Mouse (Mus musculus) gonadal fat pad, adult 2 months (tissue): ENCODE data around the gene Dab2ip. TPM values are rescaled to one million over a fixed set of nuclear protein-coding genes. Genes with fewer than 3 reads are reported as not detected.

Source experiments
- DNase-seq: peaks from one replicate; pipeline ENCODE4 v3.0.0-alpha.2; 2012; ENCODE audit warnings: low read depth
- polyA plus RNA-seq: library from polyadenylated mRNA; depleted of rRNA; stranded (reverse); fragments of >200 nt; gene quantifications from 2 replicates; pipeline ENCODE4 v1.2.3, GENCODE M21; 2012

Gene Dab2ip
- polyA plus RNA-seq, 1 experiment = 50.9 TPM

DNA sequence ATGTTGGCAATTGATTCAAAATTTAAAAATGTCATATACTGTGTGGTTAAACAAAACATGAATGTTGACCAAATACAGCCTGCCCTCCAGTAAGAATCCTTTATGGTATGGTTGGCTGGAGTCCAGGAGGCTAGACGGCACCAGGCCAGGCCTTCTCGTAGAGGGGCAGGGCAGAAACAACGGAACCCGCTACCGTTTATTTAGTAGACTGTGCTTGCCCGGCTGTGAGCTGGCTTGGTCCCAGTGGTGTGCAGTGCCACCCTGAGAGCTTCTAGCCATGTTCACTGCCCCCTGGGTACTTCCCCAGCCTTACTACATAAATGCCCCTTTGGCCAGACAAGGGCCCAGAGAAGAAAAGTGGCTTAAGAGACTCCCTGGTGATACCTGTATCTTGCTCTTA, 122.8 kb downstream of the Dab2ip start:
- no peak for DNase-seq

DNA sequence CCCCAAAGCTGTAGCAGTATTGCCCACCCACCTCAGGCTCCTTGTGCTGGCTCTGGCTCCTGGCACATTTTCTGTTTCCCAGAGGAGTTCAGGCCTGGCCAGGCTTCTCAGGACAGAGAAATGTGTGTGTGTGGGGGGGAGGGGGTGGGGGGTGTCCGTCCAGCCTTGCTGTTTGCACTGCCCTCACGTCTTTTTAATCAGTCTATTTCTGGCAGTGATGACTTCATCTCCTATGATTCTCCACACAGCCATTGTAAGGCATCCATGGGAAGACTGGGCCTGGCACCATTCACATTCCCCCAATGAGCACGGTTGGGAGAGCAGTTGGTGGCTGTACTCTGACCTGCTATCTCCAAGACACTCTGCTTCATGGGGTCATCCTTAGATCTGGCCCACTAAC, 125.9 kb downstream of the Dab2ip start:
- no peak for DNase-seq

DNA sequence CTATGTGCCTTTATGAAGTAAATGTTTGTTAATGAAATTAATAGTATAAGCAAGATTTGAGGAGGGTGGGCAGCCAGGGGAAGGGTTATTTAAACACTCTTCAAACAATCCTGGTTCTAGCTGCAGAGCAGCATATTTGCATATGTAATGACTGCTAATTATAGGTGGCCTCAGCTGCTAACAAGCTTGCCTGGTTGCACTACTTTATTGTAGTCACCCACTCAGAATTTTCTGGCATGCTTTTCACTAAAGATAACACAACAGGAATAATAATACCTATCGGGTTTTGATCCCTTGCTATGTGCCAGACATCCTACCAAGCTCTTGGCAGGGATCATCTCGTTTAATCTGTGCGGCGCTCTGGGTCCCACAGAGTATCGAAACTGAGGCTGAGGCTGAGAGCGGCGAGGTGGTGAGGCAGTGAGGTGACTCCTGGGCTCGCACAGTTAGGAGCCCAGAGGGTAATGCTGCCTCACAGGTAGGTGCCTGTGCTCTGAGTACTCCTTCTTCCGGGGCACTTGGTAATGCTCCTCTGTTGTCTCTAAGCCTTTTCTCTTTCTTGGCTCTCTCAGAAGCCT, 126.8 kb downstream of the Dab2ip start:
- no peak for DNase-seq

DNA sequence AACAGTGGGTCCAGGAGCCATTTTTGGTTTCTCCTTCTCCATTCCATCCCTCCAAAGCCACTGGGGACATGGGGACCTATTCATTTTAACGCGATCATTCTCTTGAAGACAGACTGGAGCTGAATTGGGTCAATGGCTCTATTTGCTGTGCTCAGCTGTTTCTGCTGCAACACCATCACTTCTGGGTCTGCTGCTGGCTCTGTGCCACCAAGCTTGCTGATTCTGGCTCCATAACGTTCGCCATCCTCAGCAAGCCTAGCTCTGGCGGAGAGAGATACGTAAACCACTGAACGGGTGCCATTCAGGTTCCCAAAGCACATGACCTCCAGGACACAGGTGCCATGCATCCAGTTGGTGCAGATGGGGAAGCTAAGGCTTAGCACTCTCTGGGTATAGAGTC, 128.0 kb downstream of the Dab2ip start:
- no peak for DNase-seq

DNA sequence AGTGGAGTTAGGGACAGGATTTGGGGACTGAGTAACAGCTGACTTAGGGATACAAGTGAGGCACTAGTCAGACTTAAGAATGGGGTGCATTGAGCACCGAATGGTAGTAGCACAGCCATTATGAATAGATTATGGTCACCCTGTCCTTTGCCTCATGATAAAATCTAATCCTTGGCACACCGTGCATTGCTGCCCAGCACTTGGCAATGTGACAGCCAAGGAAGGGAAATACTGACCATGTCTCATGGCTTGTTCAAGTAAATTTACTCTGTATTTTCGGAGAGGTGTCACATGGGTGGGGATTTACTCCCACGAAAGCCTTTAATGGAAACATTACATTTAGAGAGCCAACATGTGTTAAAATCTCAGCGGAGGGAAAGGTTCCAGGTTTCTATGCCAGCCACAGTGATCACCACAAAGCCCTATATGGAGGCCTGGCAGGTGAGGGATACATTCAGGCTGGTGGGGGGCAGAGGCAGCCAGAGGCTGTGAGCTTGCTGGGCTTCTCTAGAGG, 129.5 kb downstream of the Dab2ip start:
- no peak for DNase-seq

DNA sequence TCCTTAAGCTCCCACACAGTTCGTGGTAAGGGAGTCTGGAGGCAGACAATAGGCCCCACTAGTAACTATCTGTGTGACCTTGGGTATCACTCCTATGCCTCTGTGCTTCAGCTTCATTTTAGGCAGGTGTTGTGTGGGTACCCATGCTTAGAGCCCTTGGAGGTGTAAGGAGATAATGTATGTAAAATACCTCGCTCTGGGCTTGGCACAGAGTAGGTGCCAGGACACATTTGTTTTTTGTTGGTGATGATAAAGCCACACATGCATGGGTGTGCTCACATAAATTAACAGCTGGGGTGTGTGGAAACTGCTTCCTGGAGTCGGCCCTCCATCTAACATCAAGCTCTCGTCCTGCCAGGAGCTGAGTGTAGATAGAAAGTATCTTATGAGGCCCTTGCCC, 130.1 kb downstream of the Dab2ip start:
- no peak for DNase-seq

DNA sequence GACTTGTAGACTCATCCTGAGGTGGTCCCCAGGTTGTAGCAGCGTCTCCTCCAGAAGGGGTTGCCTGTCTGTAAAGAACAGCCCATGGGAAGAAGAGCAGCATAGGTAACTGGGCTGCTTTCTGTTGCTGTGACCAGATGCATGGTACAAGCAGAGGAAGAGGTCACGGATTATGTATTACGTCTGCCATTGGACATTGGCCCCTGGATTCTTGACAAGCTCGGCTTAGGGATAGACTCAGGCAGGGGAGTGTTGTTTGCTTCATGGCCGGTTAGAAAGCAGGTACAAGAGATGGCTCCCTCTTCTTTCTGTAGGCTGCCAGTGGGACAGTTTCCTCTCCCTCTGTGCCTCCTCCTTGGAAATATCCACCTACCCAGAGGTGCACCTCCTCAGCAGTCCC, 130.5 kb downstream of the Dab2ip start:
- DNase-seq = no peak

DNA sequence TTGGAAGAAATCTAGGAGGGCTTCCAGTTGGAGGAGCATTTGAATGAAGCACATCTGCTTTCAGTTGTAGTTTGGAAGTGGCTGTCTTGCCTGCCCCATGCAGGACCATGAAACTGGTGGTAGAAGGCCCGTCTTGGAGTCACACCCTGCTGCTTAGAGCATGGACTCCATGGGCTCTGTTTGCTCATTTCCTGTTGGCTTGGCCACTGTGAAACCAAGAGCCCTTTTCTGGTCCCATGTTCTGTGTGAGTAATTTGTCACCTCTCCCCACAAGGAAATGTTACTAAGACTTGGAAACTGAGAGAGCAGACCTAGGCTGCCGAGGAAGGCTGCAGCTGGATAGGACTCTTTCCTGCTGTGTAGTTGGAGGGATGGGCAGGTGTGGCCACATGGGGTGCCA, 131.8 kb downstream of the Dab2ip start:
- DNase-seq = no peak

DNA sequence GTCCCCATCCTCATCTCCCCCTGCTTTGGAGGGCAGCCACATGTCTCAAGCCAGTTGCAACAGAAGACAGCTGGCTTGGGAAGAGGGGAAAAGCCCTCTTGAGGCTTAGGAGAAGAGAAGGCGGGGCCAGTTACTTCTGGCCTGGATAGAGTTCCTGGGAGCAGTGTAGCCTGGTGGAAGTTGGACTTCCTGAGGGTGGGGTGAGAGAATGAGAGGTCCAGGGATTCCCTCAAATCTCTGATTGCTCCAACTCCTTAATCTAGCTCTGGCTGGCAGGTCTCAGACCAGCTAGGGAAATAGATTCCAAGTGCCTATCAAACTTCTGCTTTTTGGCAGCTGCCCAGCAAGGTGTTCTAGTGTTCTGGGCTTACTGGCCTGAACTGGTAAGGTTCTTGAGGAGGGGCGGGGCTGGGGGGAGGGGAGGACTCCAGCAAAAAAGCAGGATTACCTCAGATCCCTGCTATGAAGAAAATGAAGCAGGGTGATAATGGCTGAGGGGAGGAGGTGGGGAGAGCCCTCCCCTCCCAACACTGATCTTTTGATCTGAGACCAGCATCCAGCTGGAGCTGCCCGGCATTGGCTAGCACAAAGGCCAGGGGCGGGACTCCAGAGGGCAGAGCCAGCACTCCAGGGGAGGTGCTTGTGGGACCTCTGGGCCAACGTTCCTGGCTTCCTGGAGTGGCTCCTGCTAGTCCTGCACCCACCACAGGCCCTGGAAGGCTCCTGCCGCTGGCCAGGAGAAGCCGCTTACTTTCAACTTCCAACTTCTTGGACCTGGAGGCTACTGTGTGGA, 133.4 kb downstream of the Dab2ip start:
- DNase-seq = no peak

DNA sequence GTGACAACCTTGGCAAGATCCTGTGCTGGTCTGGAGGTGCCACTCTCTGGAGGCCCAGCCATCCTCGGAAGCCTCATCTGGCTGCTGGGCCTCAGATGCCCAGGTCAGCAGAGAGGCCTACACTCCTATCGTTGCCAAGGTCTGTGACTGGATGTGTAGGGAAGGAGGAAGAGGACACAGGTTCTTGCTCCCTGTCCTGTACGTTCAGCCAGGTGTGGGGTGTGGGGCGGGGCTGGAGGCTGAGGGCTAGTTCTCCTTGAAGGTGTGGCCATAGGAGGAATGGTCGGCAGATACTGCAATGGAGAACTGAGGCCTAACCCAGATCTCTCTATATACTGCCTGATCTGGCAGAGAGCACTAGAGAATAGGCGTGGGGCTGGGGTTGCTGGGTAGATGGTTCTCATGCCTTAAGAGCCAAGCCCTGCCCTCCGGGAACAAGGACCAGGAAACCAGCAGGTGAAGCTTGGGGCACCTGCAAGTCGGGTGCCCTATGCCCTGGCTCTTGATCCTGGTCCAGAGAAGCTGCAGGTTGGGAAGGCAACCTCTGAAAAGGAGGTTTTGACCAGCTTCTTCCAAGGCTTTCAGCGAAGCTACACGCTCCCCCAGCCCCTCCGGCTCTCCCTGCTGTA, 134.3 kb downstream of the Dab2ip start:
- no peak for DNase-seq

DNA sequence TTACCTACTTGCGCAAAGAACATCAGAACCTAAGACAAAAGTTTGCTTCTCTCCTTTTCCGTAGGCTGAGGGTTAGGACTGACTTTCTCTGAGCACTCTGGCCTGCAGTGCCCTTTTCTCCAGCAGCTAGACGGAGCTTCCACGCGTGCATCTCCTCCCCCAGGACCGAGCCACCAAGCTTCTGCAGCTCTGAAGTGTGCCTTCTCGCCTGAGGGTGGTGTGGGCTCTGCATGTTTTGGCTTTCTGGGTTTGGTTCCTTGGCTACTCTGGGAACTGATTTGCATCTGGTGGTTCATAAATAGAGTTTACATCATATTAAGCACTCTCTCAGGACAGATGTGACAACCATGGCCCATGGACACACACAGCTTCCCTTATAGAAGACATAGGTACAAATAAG, 135.0 kb downstream of the Dab2ip start:
- no peak for DNase-seq

DNA sequence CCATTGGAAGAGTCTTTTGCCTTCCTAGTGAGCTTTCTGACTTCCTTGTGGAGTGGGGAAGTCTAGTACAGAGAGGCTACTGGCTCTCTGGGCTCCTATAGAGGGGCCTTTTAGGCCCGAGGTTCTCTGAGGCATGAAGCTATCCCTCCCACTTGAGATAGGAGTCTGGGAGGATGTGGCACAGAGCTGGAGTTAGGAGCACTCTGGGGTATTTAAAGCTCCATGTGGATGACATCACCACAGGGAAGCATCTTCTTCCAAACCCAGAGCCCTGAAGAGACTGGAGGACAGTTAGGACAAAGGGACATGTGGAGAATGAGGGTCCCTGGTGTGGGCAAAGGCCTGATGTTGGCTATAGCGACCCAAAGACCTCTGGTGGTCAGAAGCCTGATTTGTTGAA, 136.0 kb downstream of the Dab2ip start:
- no peak for DNase-seq

DNA sequence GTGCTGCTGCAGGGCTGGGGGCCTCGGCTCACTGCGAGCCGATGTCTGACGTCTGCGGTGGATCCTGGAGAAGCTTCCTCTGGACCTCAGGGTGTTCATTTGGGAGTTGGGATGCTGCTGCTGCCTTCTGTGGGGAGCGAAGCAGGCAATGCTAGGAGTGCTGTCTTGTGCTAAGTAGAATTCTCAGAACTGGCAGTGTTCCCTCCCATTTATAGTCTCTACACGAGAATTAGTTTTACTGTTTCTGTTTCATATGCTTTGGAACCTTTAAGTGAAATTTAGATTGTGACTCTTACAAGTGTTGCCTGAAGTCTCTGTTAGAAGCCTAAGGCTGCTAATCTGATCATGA, 138.1 kb downstream of the Dab2ip start:
- DNase-seq = no peak

DNA sequence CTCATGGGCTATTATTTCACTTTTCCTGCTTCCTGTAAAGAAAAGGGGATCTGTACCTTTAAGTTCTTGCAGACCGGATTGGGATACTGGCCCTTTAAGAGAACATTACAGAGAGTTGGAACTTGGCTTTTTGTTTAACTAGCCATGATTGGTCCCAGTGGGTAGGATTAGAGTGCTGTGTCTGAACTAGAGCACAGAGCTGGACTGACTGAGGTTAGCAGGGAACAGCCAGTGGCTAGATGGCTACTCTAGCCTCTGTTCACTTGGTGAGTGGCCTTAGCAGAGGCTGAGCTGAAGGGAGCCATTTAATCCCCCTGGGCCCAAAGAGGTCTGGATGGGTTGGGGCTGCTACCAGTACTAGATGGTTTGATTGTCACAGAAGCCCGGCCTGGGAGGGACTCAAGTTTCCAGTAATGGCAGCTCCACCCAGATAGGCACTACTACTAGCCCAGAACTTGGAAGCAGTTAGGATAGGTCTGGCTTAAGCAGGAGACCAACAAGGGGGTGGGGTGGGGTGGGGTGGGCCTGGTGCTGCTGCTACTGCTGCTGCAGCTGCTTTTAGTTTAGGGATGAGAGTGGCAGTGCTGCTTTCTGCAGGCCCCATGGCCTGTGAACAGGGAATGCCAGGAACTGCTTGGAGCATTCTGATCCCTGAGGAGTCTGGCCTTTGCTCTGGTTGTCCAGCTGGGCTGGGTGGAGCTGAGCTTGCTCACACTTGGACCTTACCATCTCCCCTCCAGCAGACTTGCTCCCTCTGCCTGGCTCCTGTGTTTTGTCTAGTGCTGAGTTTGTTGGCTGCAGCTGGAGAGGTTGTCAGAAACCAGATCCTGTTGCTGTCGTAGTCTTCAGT, 138.7 kb downstream of the Dab2ip start:
- DNase-seq = no peak

DNA sequence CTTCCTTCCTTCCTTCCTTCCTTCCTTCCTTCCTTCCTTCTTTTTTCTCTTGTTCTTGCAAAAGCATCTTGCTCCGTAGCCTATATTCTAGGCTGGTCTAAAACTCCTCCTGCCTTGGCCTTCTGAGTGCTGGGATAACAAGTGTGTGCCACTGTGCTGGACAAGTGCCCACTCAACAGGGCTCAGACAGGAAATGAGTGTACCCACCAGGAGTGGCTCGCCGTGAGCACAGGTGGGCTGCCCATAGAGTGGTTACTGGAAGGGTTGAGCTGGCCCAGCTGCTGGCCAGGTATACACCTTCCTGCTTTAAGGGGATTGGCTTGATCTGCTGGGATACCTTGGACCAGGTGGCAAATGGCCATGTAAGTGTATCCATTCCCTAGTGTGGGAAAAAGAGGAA, 139.7 kb downstream of the Dab2ip start:
- no peak for DNase-seq

DNA sequence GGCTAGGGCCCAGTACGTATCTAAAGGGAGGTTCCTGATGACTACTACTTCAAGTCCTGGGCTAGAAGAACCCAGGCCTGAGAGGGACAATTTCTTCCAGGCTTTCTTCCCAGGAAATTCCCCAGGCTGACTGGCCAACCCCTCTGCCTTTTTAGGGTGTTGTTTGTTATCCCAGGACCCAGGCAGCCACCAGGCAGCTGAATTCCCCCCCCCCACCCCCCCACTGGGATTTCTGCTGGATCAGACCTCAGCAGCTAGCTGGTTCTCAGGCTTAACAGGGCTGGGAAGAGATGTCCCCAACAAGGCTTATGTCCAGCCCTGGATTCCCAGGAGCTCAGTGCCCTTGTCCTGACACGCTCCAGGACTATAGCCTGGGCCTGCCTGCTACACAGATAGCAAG, 142.9 kb downstream of the Dab2ip start:
- no peak for DNase-seq

DNA sequence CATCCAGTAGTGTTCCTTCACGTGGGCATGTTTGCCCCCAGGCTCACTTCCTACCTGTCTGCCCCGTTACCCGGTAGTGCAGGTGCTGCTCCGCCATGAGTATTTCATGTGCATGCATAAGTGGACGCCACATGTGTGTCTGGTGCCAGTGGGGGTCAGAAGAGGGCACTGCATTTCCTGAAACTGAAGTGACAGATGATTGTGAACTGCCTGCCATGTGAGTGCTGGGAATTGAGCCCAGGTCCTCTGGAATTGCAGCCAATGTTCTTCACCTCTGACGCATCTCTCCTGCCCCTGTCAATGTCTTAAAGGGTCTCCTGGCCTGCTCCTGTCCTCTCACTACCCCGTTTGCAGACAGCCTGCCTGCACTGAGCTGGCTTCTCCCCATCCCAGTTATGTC, 143.9 kb downstream of the Dab2ip start:
- no peak for DNase-seq

DNA sequence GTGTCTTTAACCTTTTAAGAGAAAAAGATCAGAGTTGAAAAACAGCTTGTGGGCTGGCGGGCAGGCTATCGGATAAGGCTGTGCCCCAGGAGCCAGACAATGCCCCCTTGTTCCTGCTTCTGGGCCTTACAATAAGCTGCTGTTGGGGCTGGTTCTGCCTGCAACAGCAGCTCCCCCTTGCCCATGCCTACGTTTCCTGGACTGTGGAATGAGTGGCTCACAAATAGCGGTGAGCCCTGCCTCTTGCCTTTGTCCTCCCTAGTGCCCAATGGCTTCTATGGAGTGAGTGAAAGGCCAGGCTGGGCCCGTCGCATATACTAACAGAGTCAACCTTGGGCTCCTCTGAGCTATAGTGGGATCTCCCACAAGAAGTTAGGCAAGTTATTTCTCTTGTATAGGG, 144.5 kb downstream of the Dab2ip start:
- no peak for DNase-seq

DNA sequence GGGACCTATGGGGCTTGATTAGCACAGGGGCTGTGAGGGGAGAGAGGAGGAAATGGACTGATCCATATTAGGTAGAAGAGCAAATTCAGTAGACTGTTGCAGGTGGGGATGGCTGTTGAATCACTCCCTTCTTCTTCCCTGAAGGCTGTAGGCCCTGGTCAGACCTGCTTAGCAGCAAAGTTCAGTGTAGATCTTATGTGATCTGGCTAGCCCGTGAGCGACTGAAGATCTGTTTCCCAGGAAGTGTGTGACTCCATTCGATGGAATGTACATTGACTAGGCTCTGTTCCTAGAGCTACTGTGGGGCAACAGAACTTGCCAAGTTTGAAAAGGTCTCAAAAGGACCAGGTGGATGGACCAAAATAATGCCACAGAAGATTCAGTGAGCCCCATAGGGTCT, 145.2 kb downstream of the Dab2ip start:
- DNase-seq = no peak

DNA sequence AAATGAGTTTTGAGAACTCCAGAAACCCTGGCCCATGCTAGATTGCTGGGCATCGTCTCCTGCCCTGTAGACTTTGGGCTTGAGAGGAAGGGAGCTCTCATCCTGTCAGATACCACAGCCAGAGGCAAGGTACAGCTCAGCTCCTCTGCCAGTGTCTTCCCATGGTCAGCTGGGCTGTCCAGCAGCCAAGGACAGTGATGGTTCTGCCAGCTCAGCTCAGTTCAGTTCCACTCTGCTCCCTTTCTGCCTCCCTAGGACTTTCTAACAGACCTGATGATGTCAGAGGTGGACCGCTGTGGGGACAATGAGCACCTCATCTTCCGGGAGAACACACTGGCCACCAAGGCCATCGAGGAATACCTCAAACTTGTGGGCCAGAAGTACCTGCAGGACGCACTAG, 154.5 kb downstream of the Dab2ip start:
- no peak for DNase-seq

DNA sequence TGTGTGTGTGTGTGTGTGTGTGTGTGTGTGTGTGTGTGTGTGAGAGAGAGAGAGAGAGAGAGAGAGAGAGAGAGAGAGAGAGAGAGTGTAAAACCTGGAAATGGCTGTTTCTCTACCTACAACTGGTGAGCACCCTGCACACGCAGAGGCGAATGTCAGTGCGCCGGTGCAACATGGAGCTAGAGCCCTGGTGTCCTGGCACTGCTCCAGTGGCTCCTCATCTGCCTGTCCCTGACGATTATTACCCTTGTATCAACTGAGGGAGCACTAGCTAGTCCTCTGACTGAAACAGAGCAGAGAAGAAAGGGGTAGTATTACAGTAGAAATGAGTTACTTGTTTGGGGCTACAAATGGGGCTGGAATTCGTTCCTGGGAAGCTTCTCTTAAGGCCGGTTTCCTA, 155.4 kb downstream of the Dab2ip start:
- DNase-seq = no peak

DNA sequence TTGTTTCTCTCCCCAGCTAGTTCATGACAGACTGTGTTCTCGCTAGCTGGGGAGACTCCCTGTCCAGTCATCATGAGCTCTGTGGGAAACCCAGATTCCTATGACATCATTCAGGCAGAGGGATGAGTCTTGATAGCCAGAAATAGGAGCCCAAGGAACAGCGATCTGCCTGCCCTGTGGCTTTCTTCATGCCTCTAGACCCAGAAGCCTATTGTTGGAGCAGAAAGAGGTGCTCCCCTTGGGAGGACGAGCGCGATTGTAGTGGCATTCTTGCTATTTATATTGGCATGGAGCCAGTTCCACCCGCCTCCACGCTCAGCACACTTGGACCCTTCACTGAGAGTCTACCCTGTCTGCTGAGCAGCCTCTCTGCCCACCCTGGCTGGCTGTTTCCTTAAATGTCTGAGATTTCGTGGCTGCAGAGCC, 156.7 kb downstream of the Dab2ip start:
- DNase-seq = no peak
